Mouse (Mus musculus) kidney, postnatal 0 days (tissue): ENCODE measurements around the gene Lonp1. TPM values are rescaled to one million over a fixed set of nuclear protein-coding genes. Genes with fewer than 3 reads are reported as not detected.

Source experiments
- ATAC-seq: fragments of 200-750 bp; cut with Nextera tagmentation; replicated peaks from 2 replicates; pipeline ENCODE4 v1.8.0; 2017; ENCODE audit warnings: low read depth, moderate number of reproducible peaks, moderate TSS enrichment, moderate library complexity; ENCODE audit not compliant: low FRiP score
- DNase-seq: peaks from one replicate; pipeline ENCODE4 v3.0.0-alpha.2; 2016; ENCODE audit warnings: low spot score
- H3K27ac ChIP-seq: fragments of 300-500 bp; sonication (generic); 2 replicates; pipeline ENCODE4 v1.5.1; 2014; ENCODE audit warnings: mild to moderate bottlenecking
- H3K27me3 ChIP-seq: fragments of 300-500 bp; sonication (generic); 2 replicates; pipeline ENCODE4 v1.6.1; 2014; ENCODE audit warnings: low read length, mixed read lengths; ENCODE audit not compliant: insufficient read depth
- H3K36me3 ChIP-seq: fragments of 300-500 bp; sonication (generic); 2 replicates; pipeline ENCODE4 v1.6.1; 2014; ENCODE audit warnings: low read length, mixed read lengths; ENCODE audit not compliant: insufficient read depth
- H3K4me1 ChIP-seq: fragments of 300-500 bp; sonication (generic); replicated peaks from 2 replicates; pipeline ENCODE4 v1.6.1; 2014; ENCODE audit warnings: antibody characterized with exemption, low read length, mixed read lengths; ENCODE audit not compliant: insufficient read depth
- H3K4me2 ChIP-seq: fragments of 300-500 bp; sonication (generic); 2 replicates; pipeline ENCODE4 v1.6.1; 2014; ENCODE audit warnings: mild to moderate bottlenecking, low read length, moderate library complexity, mixed read lengths
- H3K4me3 ChIP-seq: fragments of 300-500 bp; sonication (generic); replicated peaks from 2 replicates; pipeline ENCODE4 v1.5.1; 2014; ENCODE audit warnings: low read depth, low read length
- H3K9ac ChIP-seq: fragments of 300-500 bp; sonication (generic); 2 replicates; pipeline ENCODE4 v1.6.1; 2014; ENCODE audit warnings: low read depth, low read length
- H3K9me3 ChIP-seq: fragments of 300-500 bp; sonication (generic); replicated peaks from 2 replicates; pipeline ENCODE4 v1.6.1; 2016; ENCODE audit warnings: low read length, inconsistent platforms, mixed read lengths
- CTCF ChIP-seq: IDR thresholded peaks from 2 replicates; pipeline ENCODE4 v1.5.1; 2016; ENCODE audit warnings: antibody characterized with exemption, low read depth, mild to moderate bottlenecking, moderate library complexity
- WGBS: fragments of 180-500 bp; shearing (Covaris S2); extraction: QIAGEN DNeasy Blood & Tissue Kit; methylation state at CpG from one replicate; pipeline ENCODE4 v1.1.7; 2014; 5-methylcytosine and 5-hydroxymethylcytosine counted together
- polyA plus RNA-seq: library from polyadenylated mRNA; unstranded; fragments of >200 nt; fragmentation: Nextera tagmentation; extraction: Ambion mirVana; gene quantifications from 2 replicates; pipeline ENCODE4 v1.2.1, GENCODE M21; 2015

Lonp1 gene
- polyA plus RNA-seq, 1 experiment from 2014 or later = 45.4 TPM

- ATAC-seq = peak; percentile 38
- Histone ChIP-seq H3K27ac (peak within 1 kb of the TSS; percentile 87), H3K27me3 (no peaks in the 10 kb centered on the region), H3K4me3 (peak within 1 kb of the TSS; percentile 79), H3K4me2 (peak within 1 kb of the TSS; percentile 87), H3K36me3 (0 out of 2 replicates have a peak, but pooled peaks cover 2% of the 10 kb centered on the region), H3K4me1 (0 out of 2 replicates have a peak, but pooled peaks cover 8% of the 10 kb centered on the region), H3K9ac (peak within 1 kb of the TSS; percentile 51; the same call in 1 of the 2 replicates), H3K9me3 (no peaks in the 10 kb centered on the region)
- no peak for TF ChIP-seq CTCF
- WGBS = 8% methylated on average over 26 of the region's 26 CpGs
- no peak for DNase-seq
Measured at GRCm38 (mm10) chr17:56627530-56628277, 1.0 kb upstream of the Lonp1 start, which contains the start of gene Catsperd. Catsperd (plus strand) TSS chr17:56628143.

- 0 out of 2 replicates have a peak, but pooled peaks cover 8% of the 10 kb centered on the region for H3K4me1 ChIP-seq
- H3K27ac ChIP-seq = 0 out of 2 replicates have a peak overlapping the region, but pooled peaks have one; percentile 47
- TF ChIP-seq CTCF = no peak
- under 1% methylated on average over 32 of the region's 32 CpGs for WGBS
- no peak; the same call in 1 of the 2 replicates for ATAC-seq
- peak overlapping the region; percentile 87 for H3K4me2 ChIP-seq
- H3K27me3 ChIP-seq = no peaks in the 10 kb centered on the region
- DNase-seq = no peak
- 0 out of 2 replicates have a peak, but pooled peaks cover 12% of the 10 kb centered on the region for H3K36me3 ChIP-seq
- H3K9ac ChIP-seq = peak overlapping the region; percentile 83
- H3K9me3 ChIP-seq = no peaks in the 10 kb centered on the region
- peak overlapping the region; percentile 79 for H3K4me3 ChIP-seq
Measured at GRCm38 (mm10) chr17:56626260-56626659, 427 bp downstream of the Lonp1 start.

GRCm38 (mm10) chr17:56625495-56625894, 1.2 kb downstream of the Lonp1 start:
- H3K9ac ChIP-seq = no peak overlapping the region
- no peak overlapping the region for H3K27ac ChIP-seq
- peak overlapping the region; percentile 87 for H3K4me2 ChIP-seq
- no peak for ATAC-seq
- WGBS = 85% methylated on average over 3 of the region's 3 CpGs
- 0 out of 2 replicates have a peak, but pooled peaks cover 8% of the 10 kb centered on the region for H3K4me1 ChIP-seq
- DNase-seq = no peak
- no peaks in the 10 kb centered on the region for H3K27me3 ChIP-seq
- 0 out of 2 replicates have a peak, but pooled peaks cover 12% of the 10 kb centered on the region for H3K36me3 ChIP-seq
- no peaks in the 10 kb centered on the region for H3K9me3 ChIP-seq
- H3K4me3 ChIP-seq = no peak overlapping the region
- TF ChIP-seq CTCF = no peak

GRCm38 (mm10) chr17:56617628-56618027, 9.1 kb downstream of the Lonp1 start:
- H3K27me3 ChIP-seq = no peaks in the 10 kb centered on the region

DNA sequence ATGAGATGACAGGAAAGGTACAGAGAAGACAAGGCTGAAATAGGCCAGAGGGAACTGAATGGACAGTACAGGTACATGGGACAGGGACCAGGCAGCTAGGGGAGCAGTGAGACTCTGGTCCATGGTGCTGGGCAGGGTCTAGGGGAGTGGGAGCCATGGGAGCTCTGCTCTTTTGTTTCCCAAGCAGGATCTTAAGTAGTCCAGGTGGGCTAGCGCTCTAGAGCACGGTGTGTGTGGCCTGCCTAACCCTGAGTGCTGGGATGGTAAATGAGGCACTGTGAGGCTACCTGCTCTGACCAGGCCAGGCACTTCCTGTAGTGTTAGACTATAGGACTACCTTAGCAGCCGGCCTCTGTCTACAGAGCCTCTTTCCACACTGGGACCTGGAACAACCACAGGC, 10.0 kb downstream of the Lonp1 start:
- Histone ChIP-seq H3K9me3 (no peaks in the 10 kb centered on the region), H3K27ac (no peak overlapping the region), H3K4me3 (no peak overlapping the region), H3K36me3 (peaks cover 54% of the 10 kb centered on the region), H3K4me2 (no peak overlapping the region), H3K9ac (no peak overlapping the region), H3K27me3 (no peaks in the 10 kb centered on the region), H3K4me1 (peaks cover 7% of the 10 kb centered on the region)
- DNase-seq (no peak), ATAC-seq (no peak)
- no peak for TF ChIP-seq CTCF
- WGBS = 84% methylated on average over 3 of the region's 3 CpGs

More at GRCm38 (mm10) chr17:56617628-56618027, 9.1 kb downstream of the Lonp1 start:
- ATAC-seq (no peak), DNase-seq (no peak)
- Histone ChIP-seq H3K4me1 (peaks cover 7% of the 10 kb centered on the region), H3K36me3 (peaks cover 61% of the 10 kb centered on the region), H3K9ac (no peak overlapping the region), H3K4me3 (no peak overlapping the region), H3K27ac (no peak overlapping the region), H3K4me2 (no peak overlapping the region), H3K9me3 (no peaks in the 10 kb centered on the region)
- WGBS = 66% methylated on average over 8 of the region's 8 CpGs
- TF ChIP-seq CTCF = no peak

DNA sequence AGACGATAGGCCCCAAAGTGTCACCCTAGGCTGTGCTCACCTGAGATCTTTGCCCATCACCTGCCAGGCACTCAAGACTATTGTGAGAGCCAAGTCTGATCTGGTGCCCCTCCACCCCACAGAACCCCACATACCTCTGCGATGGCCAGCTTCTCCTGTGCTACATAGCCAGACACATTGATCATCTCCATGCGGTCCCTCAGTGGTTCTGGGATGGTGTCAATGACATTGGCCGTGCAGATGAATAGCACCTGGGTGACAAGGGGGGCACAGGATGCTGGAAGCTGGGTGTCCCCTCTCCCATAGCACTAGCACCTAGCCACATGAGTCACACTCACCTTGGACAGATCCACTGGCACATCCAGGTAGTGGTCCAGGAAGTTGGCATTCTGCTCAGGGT, 10.9 kb downstream of the Lonp1 start:
- WGBS = 87% methylated on average over 4 of the region's 4 CpGs
- ATAC-seq = no peak
- H3K9me3 ChIP-seq = no peaks in the 10 kb centered on the region
- no peaks in the 10 kb centered on the region for H3K27me3 ChIP-seq
- peaks cover 7% of the 10 kb centered on the region for H3K4me1 ChIP-seq
- peaks cover 51% of the 10 kb centered on the region for H3K36me3 ChIP-seq
- H3K4me3 ChIP-seq = no peak overlapping the region
- DNase-seq = no peak
- H3K4me2 ChIP-seq = no peak overlapping the region
- no peak overlapping the region for H3K9ac ChIP-seq
- no peak for TF ChIP-seq CTCF
- no peak overlapping the region for H3K27ac ChIP-seq
